Mouse (Mus musculus): ENCODE measurements around the gene Gm9964. TPM values are rescaled to one million over a fixed set of nuclear protein-coding genes. Genes with fewer than 3 reads are reported as not detected.
"Not testable (repeated sequence)": the region's sequence is repeated elsewhere in the genome, so short reads cannot be mapped to it uniquely, and the experiment has no call there.

Gm9964 gene
- polyA plus RNA-seq, 1 experiment = not detected

- Histone ChIP-seq H3K27ac (ENCODE audit: insufficient read depth, low read depth, low read length) (no peak overlapping the region), H3K4me1 (ENCODE audit: control insufficient read depth, insufficient read depth, low read length) (0 out of 2 replicates have a peak, but pooled peaks cover 2% of the 10 kb centered on the region), H3K4me3 (ENCODE audit: insufficient read depth, low read length) (no peak overlapping the region)
- TF ChIP-seq POLR2A (IDR thresholded peaks at IDR 0.05; ENCODE audit: borderline replicate concordance, low read depth, low read length) = no peak
- TF ChIP-seq CTCF (IDR thresholded peaks at IDR 0.05; ENCODE audit: low read depth, low read length) = no peak
These were observed 32.3 kb downstream of the Gm9964 start for GRCm38 (mm10) chr11:79264376-79264775.

GRCm38 (mm10) chr11:79260126-79260525 lies 36.6 kb downstream of the Gm9964 start:
- not testable (repeated sequence) for H3K4me3 ChIP-seq (ENCODE audit: insufficient read depth, low read length); H3K4me1 ChIP-seq (ENCODE audit: control insufficient read depth, insufficient read depth, low read length); H3K27ac ChIP-seq (ENCODE audit: insufficient read depth, low read depth, low read length)

GRCm38 (mm10) chr11:79258738-79259137 lies 38.0 kb downstream of the Gm9964 start:
- Histone ChIP-seq H3K4me3 (ENCODE audit: insufficient read depth, low read length) (no peak overlapping the region), H3K27ac (ENCODE audit: insufficient read depth, low read depth, low read length) (no peak overlapping the region), H3K4me1 (ENCODE audit: control insufficient read depth, insufficient read depth, low read length) (peaks cover 3% of the 10 kb centered on the region)
- TF ChIP-seq POLR2A (IDR thresholded peaks at IDR 0.05; ENCODE audit: borderline replicate concordance, low read depth, low read length) (no peak), CTCF (IDR thresholded peaks at IDR 0.05; ENCODE audit: low read depth, low read length) (no peak)

- peak within 1 kb of the TSS; percentile 84 for H3K27ac ChIP-seq (ENCODE audit: insufficient read depth, low read depth, low read length)
- peak within 1 kb of the TSS; percentile 84 for H3K4me3 ChIP-seq (ENCODE audit: insufficient read depth, low read length)
- peaks cover 17% of the 10 kb centered on the region for H3K4me1 ChIP-seq (ENCODE audit: control insufficient read depth, insufficient read depth, low read length)
- TF ChIP-seq CTCF (IDR thresholded peaks at IDR 0.05; ENCODE audit: low read depth, low read length) (no peak), POLR2A (IDR thresholded peaks at IDR 0.05; ENCODE audit: borderline replicate concordance, low read depth, low read length) (peak; percentile 92; the same call in 1 of the 2 replicates)
These were observed 42.2 kb downstream of the Gm9964 start, which contains the start of gene Wsb1 for GRCm38 (mm10) chr11:79254391-79255098. Gene Wsb1, minus strand, starts transcription at chr11:79254671.

GRCm38 (mm10) chr11:79253542-79254390 lies 42.9 kb downstream of the Gm9964 start:
- TF ChIP-seq POLR2A (IDR thresholded peaks at IDR 0.05; ENCODE audit: borderline replicate concordance, low read depth, low read length) (no peak), CTCF (IDR thresholded peaks at IDR 0.05; ENCODE audit: low read depth, low read length) (0 out of 2 replicates have a peak, but pooled peaks have one; percentile 5)
- Histone ChIP-seq H3K4me1 (ENCODE audit: control insufficient read depth, insufficient read depth, low read length) (peaks cover 17% of the 10 kb centered on the region), H3K27ac (ENCODE audit: insufficient read depth, low read depth, low read length) (peak overlapping the region; percentile 84), H3K4me3 (ENCODE audit: insufficient read depth, low read length) (peak overlapping the region; percentile 84)

GRCm38 (mm10) chr11:79252881-79253541 lies 43.7 kb downstream of the Gm9964 start:
- TF ChIP-seq CTCF (IDR thresholded peaks at IDR 0.05; ENCODE audit: low read depth, low read length) (no peak), POLR2A (IDR thresholded peaks at IDR 0.05; ENCODE audit: borderline replicate concordance, low read depth, low read length) (no peak)
- Histone ChIP-seq H3K4me1 (ENCODE audit: control insufficient read depth, insufficient read depth, low read length) (peaks cover 19% of the 10 kb centered on the region), H3K27ac (ENCODE audit: insufficient read depth, low read depth, low read length) (peak overlapping the region; percentile 84), H3K4me3 (ENCODE audit: insufficient read depth, low read length) (peak overlapping the region; percentile 84)

Other genes starting within 250 kb of the Gm9964 start
- 3.7 and 6.0 TPM in 2 replicates for gene Ksr1, start 150.5 kb downstream of the Gm9964 start, polyA plus RNA-seq (2012; ENCODE audit: insufficient read depth, insufficient read length, missing spikeins)
- gene Wsb1, start 42.2 kb downstream of the Gm9964 start, polyA plus RNA-seq (2012; ENCODE audit: insufficient read depth, insufficient read length, missing spikeins) = 181 and 218 TPM in 2 replicates
- 19.7 and 19.9 TPM in 2 replicates for gene Nf1, start 42.8 kb upstream of the Gm9964 start, polyA plus RNA-seq (2012; ENCODE audit: insufficient read depth, insufficient read length, missing spikeins)
- 0.48 TPM in 1 of 2 replicates, not detected in the other for gene Omg, start 207.2 kb upstream of the Gm9964 start, polyA plus RNA-seq (2012; ENCODE audit: insufficient read depth, insufficient read length, missing spikeins)
- gene Evi2b, start 226.9 kb upstream of the Gm9964 start, polyA plus RNA-seq (2012; ENCODE audit: insufficient read depth, insufficient read length, missing spikeins) = 333 and 359 TPM in 2 replicates
- gene Evi2, start 233.7 kb upstream of the Gm9964 start, polyA plus RNA-seq (2012; ENCODE audit: insufficient read depth, insufficient read length, missing spikeins) = 30.8 and 33.9 TPM in 2 replicates
- 423 and 440 TPM in 2 replicates for gene Evi2a, start 233.7 kb upstream of the Gm9964 start, polyA plus RNA-seq (2012; ENCODE audit: insufficient read depth, insufficient read length, missing spikeins)